In the genomic region with DNA sequence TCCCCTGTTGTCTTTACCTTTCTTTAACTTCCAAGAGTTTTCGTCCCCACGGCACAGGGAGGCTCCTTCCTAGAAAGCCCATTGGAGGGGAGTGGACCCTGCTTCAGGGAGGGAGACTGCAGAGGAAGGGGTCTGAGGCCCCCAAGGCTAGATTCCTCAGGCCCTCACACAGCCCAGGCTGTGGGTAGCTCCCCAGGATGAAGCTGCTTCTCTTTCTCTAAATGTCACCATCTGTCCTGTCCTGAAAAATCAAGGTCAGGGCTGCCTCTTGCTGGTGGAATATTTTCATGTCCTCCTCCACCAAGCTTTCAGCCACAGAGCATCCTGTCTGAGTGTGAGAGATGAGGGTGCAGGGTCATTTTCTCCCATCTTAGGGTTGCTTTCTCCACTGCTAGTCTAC, we compare ENCODE assay signal across 12 mouse cellular contexts.
A peak's percentile ranks its signal among the peaks of the same experiment; 100 is the strongest.
DNase-seq lines count a peak whose midpoint lies in the region; ATAC-seq and TF ChIP-seq lines count a peak whose summit lies in the region.
"Had no signal": no experiment of that assay in that cellular context is flagged by ENCODE, and none has a peak within 500 bp of the region (broad histone marks: within the 10 kb centered on the region; RNA-seq: fewer than 3 reads in every experiment).

No protein-coding gene starts in this region.

- TF ChIP-seq CTCF in cerebellum, adult 2 months (IDR thresholded peaks at IDR 0.05; ENCODE audit: borderline replicate concordance, insufficient read depth, low read depth, low read length) = peak; percentile 25; the same call in 1 of the 2 replicates

- peaks cover 65% of the 10 kb centered on the region for H3K4me1 ChIP-seq in heart, embryonic 16.5 days (ENCODE audit: control insufficient read depth, insufficient read depth, low read length)
- H3K4me1 ChIP-seq in cerebellum, adult 2 months (ENCODE audit: control insufficient read depth, insufficient read depth, low read length) = peaks cover 49% of the 10 kb centered on the region
- H3K4me1 ChIP-seq in midbrain, embryonic 15.5 days = peaks cover 34% of the 10 kb centered on the region
- H3K4me1 ChIP-seq in intestine, embryonic 15.5 days (replicated peaks) = peaks cover 23% of the 10 kb centered on the region
- H3K4me1 ChIP-seq: liver, embryonic 13.5 days had no signal

- intact Hi-C loops in heart, postnatal 10 days (cut with DNase I) = no loop called here

- H3K9ac ChIP-seq in heart, embryonic 16.5 days (ENCODE audit: low read length) = peak overlapping the region; percentile 72
- H3K9ac ChIP-seq in midbrain, embryonic 15.5 days = peak overlapping the region; percentile 23; the same call in 1 of the 2 replicates
- no peak overlapping the region for H3K9ac ChIP-seq in intestine, embryonic 15.5 days
- H3K9ac ChIP-seq: embryonic facial prominence, embryonic 12.5 days; liver, embryonic 13.5 days had no signal

- H3K27me3 ChIP-seq in heart, embryonic 16.5 days (ENCODE audit: control insufficient read depth, insufficient read depth, low read length) = no peaks in the 10 kb centered on the region
- no peaks in the 10 kb centered on the region for H3K27me3 ChIP-seq in cerebellum, adult 2 months (ENCODE audit: control insufficient read depth, insufficient read depth, low read length)
- H3K27me3 ChIP-seq in midbrain, embryonic 15.5 days (replicated peaks) = no peaks in the 10 kb centered on the region
- H3K27me3 ChIP-seq in intestine, embryonic 15.5 days (replicated peaks) = no peaks in the 10 kb centered on the region
- H3K27me3 ChIP-seq: embryonic facial prominence, embryonic 12.5 days had no signal

- H3K9me3 ChIP-seq in heart, embryonic 16.5 days (replicated peaks; ENCODE audit: control insufficient read depth, low read length) = no peaks in the 10 kb centered on the region
- no peaks in the 10 kb centered on the region for H3K9me3 ChIP-seq in midbrain, embryonic 15.5 days
- H3K9me3 ChIP-seq in intestine, embryonic 15.5 days = no peaks in the 10 kb centered on the region
- H3K9me3 ChIP-seq: embryonic facial prominence, embryonic 12.5 days; liver, embryonic 13.5 days had no signal

- 47% methylated on average over 2 of the region's 2 CpGs for WGBS in heart, embryonic 16.5 days
- WGBS in cerebellum, adult 2 months = 10% methylated on average over 2 of the region's 2 CpGs
- WGBS in midbrain, embryonic 15.5 days = 31% methylated on average over 2 of the region's 2 CpGs
- WGBS in intestine, embryonic 15.5 days = 48% methylated on average over 2 of the region's 2 CpGs

- ATAC-seq in heart, embryonic 16.5 days (replicated peaks; ENCODE audit: extremely low read depth, insufficient read depth, low FRiP score) = no peak
- no peak for ATAC-seq in midbrain, embryonic 15.5 days (replicated peaks)
- ATAC-seq in intestine, embryonic 15.5 days = no peak

- peak overlapping the region; percentile 7 for H3K4me3 ChIP-seq in heart, embryonic 16.5 days (ENCODE audit: low read length)
- peak overlapping the region; percentile 56 for H3K4me3 ChIP-seq in cerebellum, adult 2 months (replicated peaks; ENCODE audit: insufficient read depth, low read depth, low read length)
- H3K4me3 ChIP-seq in midbrain, embryonic 15.5 days = peak overlapping the region; percentile 30
- no peak overlapping the region for H3K4me3 ChIP-seq in intestine, embryonic 15.5 days (replicated peaks)
- H3K4me3 ChIP-seq: embryonic facial prominence, embryonic 12.5 days; liver, embryonic 13.5 days had no signal

- H3K36me3 ChIP-seq in heart, embryonic 16.5 days (ENCODE audit: control insufficient read depth, insufficient read depth) = no peaks in the 10 kb centered on the region
- no peaks in the 10 kb centered on the region for H3K36me3 ChIP-seq in midbrain, embryonic 15.5 days (replicated peaks)
- H3K36me3 ChIP-seq in intestine, embryonic 15.5 days = no peaks in the 10 kb centered on the region
- H3K36me3 ChIP-seq: embryonic facial prominence, embryonic 12.5 days; liver, embryonic 13.5 days had no signal

- peak overlapping the region; percentile 93 for H3K27ac ChIP-seq in heart, embryonic 16.5 days (ENCODE audit: low read length)
- peak overlapping the region; percentile 99 for H3K27ac ChIP-seq in cerebellum, adult 2 months (ENCODE audit: insufficient read depth, low read length)
- H3K27ac ChIP-seq in midbrain, embryonic 15.5 days = peak overlapping the region; percentile 91
- H3K27ac ChIP-seq in intestine, embryonic 15.5 days = no peak overlapping the region
- H3K27ac ChIP-seq: embryonic facial prominence, embryonic 12.5 days; liver, embryonic 13.5 days had no signal

- no peak for DNase-seq in heart, postnatal 10 days
- DNase-seq in cerebellum, adult 2 months = peak; percentile 71 to 85
- DNase-seq in cerebellum, postnatal 25 days = peak; percentile 69 to 70
- no peak for DNase-seq in kidney, postnatal 10 days
- DNase-seq: kidney, postnatal 25 days; liver, embryonic 13.5 days; lung, postnatal 4 days; thymus, postnatal 36 days had no signal

- peak overlapping the region; percentile 65 for H3K4me2 ChIP-seq in heart, embryonic 16.5 days (ENCODE audit: low read depth, low read length)
- H3K4me2 ChIP-seq in midbrain, embryonic 15.5 days = peak overlapping the region; percentile 44
- no peak overlapping the region for H3K4me2 ChIP-seq in intestine, embryonic 15.5 days (replicated peaks)
- H3K4me2 ChIP-seq: embryonic facial prominence, embryonic 12.5 days; liver, embryonic 13.5 days had no signal

- TF ChIP-seq POLR2A in cerebellum, adult 2 months (IDR thresholded peaks at IDR 0.05; ENCODE audit: borderline replicate concordance, insufficient read depth, low read length) = peak; percentile 43; the same call in 1 of the 2 replicates

Comparison
In these comparisons a context has a peak if more than half of its experiments do, and no peak if none do; other contexts are left out.
1. DNase-seq: peak in cerebellum, adult 2 months (2 of 2) and cerebellum, postnatal 25 days (2 of 2); none in heart, postnatal 10 days (0 of 2) and kidney, postnatal 10 days (single experiment).